Mouse (Mus musculus): ENCODE measurements around the gene Cep128.

GRCm38 (mm10) chr12:90987782-90988181 is 396.4 kb downstream of the Cep128 start:
- TF ChIP-seq TAL1 (conservative IDR thresholded peaks at IDR 0.05; ENCODE audit: low read depth, low read length) (no peak), CTCF (IDR thresholded peaks at IDR 0.05; ENCODE audit: low read depth, low read length) (no peak), GATA1 (IDR thresholded peaks at IDR 0.05; ENCODE audit: borderline replicate concordance, low read length) (no peak), GATA2 (IDR thresholded peaks at IDR 0.05; ENCODE audit: borderline replicate concordance, low read depth, low read length) (no peak), POLR2AphosphoS5 (IDR thresholded peaks at IDR 0.05; ENCODE audit: insufficient replicate concordance, low read depth, low read length) (no peak)

Data from G1E (cell line).